Mouse (Mus musculus) CH12.LX (cell line): ENCODE data around the gene Lbhd1. TPM values are rescaled to one million over a fixed set of nuclear protein-coding genes. Genes with fewer than 3 reads are reported as not detected.
A peak's percentile ranks its signal among the peaks of the same experiment; 100 is the strongest.

Experiments
- DNase-seq: peaks from one replicate; pipeline ENCODE4 v3.0.0-alpha.2; 2013; ENCODE audit errors: extremely low read depth
- H3K27ac ChIP-seq: 2 replicates; pipeline ENCODE4 v1.5.1; 2012; ENCODE audit warnings: low read depth, mild to moderate bottlenecking, control low read depth, moderate library complexity; ENCODE audit not compliant: insufficient read depth
- H3K27me3 ChIP-seq: replicated peaks from 2 replicates; pipeline ENCODE3; 2012; ENCODE audit warnings: inconsistent platforms
- H3K36me3 ChIP-seq, 2 experiments: replicated peaks in 1 of 2; 2 replicates each; pipeline versions ENCODE3 to v1.6.1; 2012; ENCODE audit warnings: inconsistent platforms in 1 of 2, low read length in 1 of 2, mild to moderate bottlenecking in 1 of 2, mixed read lengths in 1 of 2, moderate library complexity in 1 of 2; ENCODE audit not compliant: control insufficient read depth in 1 of 2, insufficient read depth in 1 of 2
- H3K4me1 ChIP-seq, 2 experiments: 2 replicates each; pipeline ENCODE4 v1.6.1; 2012; ENCODE audit warnings: inconsistent platforms in 1 of 2, moderate library complexity in 1 of 2; ENCODE audit not compliant: insufficient read depth in 2 of 2, control insufficient read depth in 1 of 2
- H3K4me2 ChIP-seq: 2 replicates; pipeline ENCODE4 v1.6.1; 2012; ENCODE audit warnings: low read depth, mild to moderate bottlenecking, control low read depth; ENCODE audit not compliant: poor library complexity, insufficient read depth, severe bottlenecking
- H3K4me3 ChIP-seq, 3 experiments: fragments of 150-350 bp in 1 of 3; sonication (generic) in 1 of 3; replicated peaks in 1 of 3; 2 replicates each; pipeline versions ENCODE3 to v1.5.1; 2011 to 2012; ENCODE audit warnings: low read depth in 2 of 3, low read length in 2 of 3, mild to moderate bottlenecking in 2 of 3, moderate library complexity in 2 of 3, control low read depth in 1 of 3, improper control_type of control experiment in 1 of 3, inconsistent platforms in 1 of 3, mixed read lengths in 1 of 3; ENCODE audit not compliant: poor library complexity in 1 of 3
- H3K79me2 ChIP-seq: replicated peaks from 2 replicates; pipeline ENCODE4 v1.6.1; 2012; ENCODE audit warnings: mild to moderate bottlenecking, moderate library complexity; ENCODE audit not compliant: control insufficient read depth, poor library complexity, insufficient read depth, severe bottlenecking; ENCODE audit errors: extremely low read depth
- H3K9ac ChIP-seq: 2 replicates; pipeline ENCODE4 v1.6.1; 2012; ENCODE audit warnings: low read depth, mild to moderate bottlenecking, control low read depth, moderate library complexity; ENCODE audit not compliant: insufficient read depth
- H3K9me3 ChIP-seq: replicated peaks from 2 replicates; pipeline ENCODE3; 2012; ENCODE audit warnings: low read length, inconsistent platforms, mixed read lengths
- CHD1 ChIP-seq: IDR thresholded peaks from 2 replicates; pipeline ENCODE4 v1.6.1; 2012; ENCODE audit warnings: low read depth, low read length, improper control_type of control experiment, inconsistent platforms
- CHD2 ChIP-seq: IDR thresholded peaks from 2 replicates; pipeline ENCODE4 v1.6.1; 2011; ENCODE audit warnings: low read length, improper control_type of control experiment
- ELF1 ChIP-seq: IDR thresholded peaks from 2 replicates; pipeline ENCODE4 v1.6.1; 2014; ENCODE audit warnings: low read depth, mild to moderate bottlenecking, inconsistent platforms, low read length, improper control_type of control experiment
- EP300 ChIP-seq: IDR thresholded peaks from 2 replicates; pipeline ENCODE4 v1.6.1; 2011; ENCODE audit warnings: low read length, improper control_type of control experiment
- ETS1 ChIP-seq: conservative IDR thresholded peaks from 2 replicates; pipeline ENCODE4 v1.6.1; 2012; ENCODE audit warnings: low read depth, mild to moderate bottlenecking, inconsistent platforms, low read length, improper control_type of control experiment, moderate library complexity
- HCFC1 ChIP-seq: IDR thresholded peaks from 2 replicates; pipeline ENCODE4 v1.6.1; 2012; ENCODE audit warnings: low read depth, mild to moderate bottlenecking, inconsistent platforms, low read length, improper control_type of control experiment
- JUN ChIP-seq: IDR thresholded peaks from 2 replicates; pipeline ENCODE4 v1.6.1; 2011; ENCODE audit warnings: low read depth, mild to moderate bottlenecking, low read length, improper control_type of control experiment, moderate library complexity; ENCODE audit not compliant: insufficient read depth
- JUND ChIP-seq: conservative IDR thresholded peaks from 2 replicates; pipeline ENCODE4 v1.6.1; 2011; ENCODE audit warnings: low read depth, low read length, improper control_type of control experiment
- KAT2A ChIP-seq: IDR thresholded peaks from 2 replicates; pipeline ENCODE4 v1.6.1; 2012; ENCODE audit warnings: low read length, improper control_type of control experiment, inconsistent platforms; ENCODE audit not compliant: insufficient replicate concordance
- MAFK ChIP-seq: IDR thresholded peaks from 2 replicates; pipeline ENCODE4 v1.6.1; 2011; ENCODE audit warnings: low read length, improper control_type of control experiment; ENCODE audit not compliant: insufficient replicate concordance
- MAZ ChIP-seq: IDR thresholded peaks from 2 replicates; pipeline ENCODE4 v1.6.1; 2012; ENCODE audit warnings: low read depth, mild to moderate bottlenecking, inconsistent platforms, low read length, improper control_type of control experiment, moderate library complexity
- MEF2A ChIP-seq: IDR thresholded peaks from 2 replicates; pipeline ENCODE4 v1.6.1; 2014; ENCODE audit warnings: low read depth, mild to moderate bottlenecking, inconsistent platforms, low read length, improper control_type of control experiment, borderline replicate concordance
- MYC ChIP-seq: IDR thresholded peaks from 2 replicates; pipeline ENCODE4 v1.6.1; 2011; ENCODE audit warnings: low read depth, mild to moderate bottlenecking, improper control_type of control experiment, low read length
- NRF1 ChIP-seq: IDR thresholded peaks from 2 replicates; pipeline ENCODE4 v1.6.1; 2014; ENCODE audit warnings: low read depth, mild to moderate bottlenecking, inconsistent platforms, low read length, improper control_type of control experiment, moderate library complexity
- RAD21 ChIP-seq: IDR thresholded peaks from 2 replicates; pipeline ENCODE4 v1.6.1; 2011; ENCODE audit warnings: low read depth, mild to moderate bottlenecking, low read length, improper control_type of control experiment, moderate library complexity
- SIN3A ChIP-seq: IDR thresholded peaks from 2 replicates; pipeline ENCODE4 v1.6.1; 2012; ENCODE audit warnings: low read length, improper control_type of control experiment, inconsistent platforms
- TBP ChIP-seq: conservative IDR thresholded peaks from 2 replicates; pipeline ENCODE4 v1.6.1; 2011; ENCODE audit warnings: low read depth, low read length, improper control_type of control experiment
- TCF12 ChIP-seq: IDR thresholded peaks from 2 replicates; pipeline ENCODE4 v1.6.1; 2014; ENCODE audit warnings: low read depth, mild to moderate bottlenecking, inconsistent platforms, low read length, improper control_type of control experiment
- ZKSCAN1 ChIP-seq: IDR thresholded peaks from 2 replicates; pipeline ENCODE4 v1.6.1; 2012; ENCODE audit warnings: low read depth, inconsistent platforms, low read length, improper control_type of control experiment, borderline replicate concordance
- ZMIZ1 ChIP-seq: IDR thresholded peaks from 2 replicates; pipeline ENCODE4 v1.6.1; 2012; ENCODE audit warnings: low read depth, mild to moderate bottlenecking, inconsistent platforms, low read length, improper control_type of control experiment
- dilution Hi-C: fragments of 300-500 bp; cut with MboI; formaldehyde crosslinking; loops from 2 replicates; pipeline ENCODE4 v1.14.3; 2020; ENCODE audit warnings: low sequenced_read_pairs; ENCODE audit not compliant: extremely low pct_unique_long_range_greater_than_20kb, extremely low pct_ligation_motif_present
- in situ Hi-C: fragments of 300-500 bp; cut with MboI; formaldehyde crosslinking; loops from 3 replicates; pipeline ENCODE4 v1.14.3; 2019; ENCODE audit warnings: low sequenced_read_pairs, low pct_ligation_motif_present, low pct_unique_long_range_greater_than_20kb, mixed read lengths
- polyA plus RNA-seq: library from polyadenylated mRNA; unstranded; fragments of >175 nt; gene quantifications from 2 replicates; pipeline ENCODE4 v1.2.1, GENCODE M21; 2012; ENCODE audit warnings: low read depth; ENCODE audit not compliant: insufficient read length
- total RNA-seq, 2 experiments: library from RNA; depleted of rRNA; stranded (reverse); fragments of 300-350 nt in 1 of 2; fragments of >200 nt in 1 of 2; gene quantifications; 2 replicates each; pipeline ENCODE4 v1.2.3; 2012 to 2014

Lbhd1 gene
- total and polyA plus RNA-seq, 3 experiments = 7.5 to 50.4 (median 15.6) TPM

GRCm38 (mm10) chr19:8871267-8872186, 12.0 kb upstream of the Lbhd1 start, which contains the start of gene Ubxn1 (continued):
- TF ChIP-seq TBP = peak; percentile 58; the same call in 1 of the 2 replicates

- peak overlapping the region; percentile 43 for H3K4me2 ChIP-seq
- no peak for DNase-seq
- in situ Hi-C loops (no loop called here), dilution Hi-C loops (no loop called here)
- H3K4me3 ChIP-seq = peak overlapping the region; percentile 84 to 97 (median 87)
- H3K9me3 ChIP-seq = no peaks in the 10 kb centered on the region
- H3K27me3 ChIP-seq = no peaks in the 10 kb centered on the region
- H3K9ac ChIP-seq = peak overlapping the region; percentile 88
- H3K4me1 ChIP-seq = peaks cover 2 to 16% of the 10 kb centered on the region in 2 experiments; a peak in 2 of 4 replicates
- H3K36me3 ChIP-seq = peaks cover 25 to 43% of the 10 kb centered on the region in 2 experiments
- TF ChIP-seq RAD21 (no peak), EP300 (no peak), CHD1 (no peak; the same call in 1 of the 2 replicates)
- H3K27ac ChIP-seq = no peak overlapping the region
- peaks cover 19% of the 10 kb centered on the region for H3K79me2 ChIP-seq
Measured at GRCm38 (mm10) chr19:8872266-8872840, 11.2 kb upstream of the Lbhd1 start.

- H3K4me1 ChIP-seq = peaks cover 2 to 25% of the 10 kb centered on the region in 2 experiments; a peak in 3 of 4 replicates
- dilution Hi-C loops = no loop called here
- H3K36me3 ChIP-seq = peaks cover 27 to 61% of the 10 kb centered on the region in 2 experiments
Measured at GRCm38 (mm10) chr19:8875031-8875430, 8.5 kb upstream of the Lbhd1 start.

More at GRCm38 (mm10) chr19:8875031-8875430, 8.5 kb upstream of the Lbhd1 start:
- no peak for TF ChIP-seq JUND
- TF ChIP-seq ETS1 = no peak
- TF ChIP-seq CHD1 = no peak
- no peak for TF ChIP-seq SIN3A
- no peak for TF ChIP-seq HCFC1
- no peak for TF ChIP-seq NRF1
- TF ChIP-seq MAZ = no peak
- TF ChIP-seq CHD2 = no peak
- TF ChIP-seq JUN = no peak
- TF ChIP-seq ZMIZ1 = no peak
- TF ChIP-seq RAD21 = no peak
- no peak for TF ChIP-seq MEF2A
- TF ChIP-seq KAT2A = no peak
- TF ChIP-seq MAFK = no peak
- TF ChIP-seq TCF12 = no peak
- no peak for TF ChIP-seq MYC
- no peak for TF ChIP-seq TBP
- TF ChIP-seq ZKSCAN1 = no peak
- no peak for TF ChIP-seq ELF1
- H3K79me2 ChIP-seq = peaks cover 19% of the 10 kb centered on the region
- no peak for DNase-seq
- no peaks in the 10 kb centered on the region for H3K27me3 ChIP-seq
- H3K4me2 ChIP-seq = no peak overlapping the region
- in situ Hi-C loops = no loop called here
- no peak overlapping the region for H3K4me3 ChIP-seq
- no peak overlapping the region for H3K27ac ChIP-seq
- H3K9me3 ChIP-seq = no peaks in the 10 kb centered on the region
- no peak overlapping the region for H3K9ac ChIP-seq
